Mouse (Mus musculus): Measurements from ENCODE around the gene Snhg11. TPM values are rescaled to one million over a fixed set of nuclear protein-coding genes. Genes with fewer than 3 reads are reported as not detected.
"Not testable (repeated sequence)": the region's sequence is repeated elsewhere in the genome, so short reads cannot be mapped to it uniquely, and the experiment has no call there.

Gene Snhg11
- polyA plus RNA-seq, 1 experiment from 2014 or later, result 814 TPM

- peaks cover 14% of the 10 kb centered on the region for H3K36me3 ChIP-seq (ENCODE audit: control insufficient read depth, insufficient read depth, low read length)
- H3K27ac ChIP-seq (ENCODE audit: low read depth, low read length), result no peak overlapping the region
- H3K4me3 ChIP-seq (ENCODE audit: low read length), result no peak overlapping the region
- H3K9ac ChIP-seq (ENCODE audit: low read depth, low read length), result no peak overlapping the region
- ATAC-seq, result peak; percentile 51
- H3K4me1 ChIP-seq (ENCODE audit: control insufficient read depth, insufficient read depth, low read depth, low read length), result peaks cover 22% of the 10 kb centered on the region
- H3K27me3 ChIP-seq (replicated peaks; ENCODE audit: control insufficient read depth, insufficient read depth, low read length), result no peaks in the 10 kb centered on the region
- H3K4me2 ChIP-seq (ENCODE audit: low read length), result peak overlapping the region; percentile 36
- no peaks in the 10 kb centered on the region for H3K9me3 ChIP-seq (ENCODE audit: control insufficient read depth, low read length)
- 42% methylated on average over 13 of the region's 13 CpGs for WGBS
These were observed 4.1 kb downstream of the Snhg11 start for GRCm38 (mm10) chr2:158379354-158380078.

- no peak overlapping the region for H3K4me3 ChIP-seq (ENCODE audit: low read length)
- no peak overlapping the region for H3K4me2 ChIP-seq (ENCODE audit: low read length)
- peaks cover 6% of the 10 kb centered on the region for H3K36me3 ChIP-seq (ENCODE audit: control insufficient read depth, insufficient read depth, low read length)
- no peak overlapping the region for H3K9ac ChIP-seq (ENCODE audit: low read depth, low read length)
- no peaks in the 10 kb centered on the region for H3K27me3 ChIP-seq (replicated peaks; ENCODE audit: control insufficient read depth, insufficient read depth, low read length)
- ATAC-seq, result no peak
- WGBS, result 44% methylated on average over 8 of the region's 8 CpGs
- no peaks in the 10 kb centered on the region for H3K9me3 ChIP-seq (ENCODE audit: control insufficient read depth, low read length)
- no peaks in the 10 kb centered on the region for H3K4me1 ChIP-seq (ENCODE audit: control insufficient read depth, insufficient read depth, low read depth, low read length)
- no peak overlapping the region for H3K27ac ChIP-seq (ENCODE audit: low read depth, low read length)
These were observed 10.6 kb downstream of the Snhg11 start for GRCm38 (mm10) chr2:158386072-158386471.

DNA sequence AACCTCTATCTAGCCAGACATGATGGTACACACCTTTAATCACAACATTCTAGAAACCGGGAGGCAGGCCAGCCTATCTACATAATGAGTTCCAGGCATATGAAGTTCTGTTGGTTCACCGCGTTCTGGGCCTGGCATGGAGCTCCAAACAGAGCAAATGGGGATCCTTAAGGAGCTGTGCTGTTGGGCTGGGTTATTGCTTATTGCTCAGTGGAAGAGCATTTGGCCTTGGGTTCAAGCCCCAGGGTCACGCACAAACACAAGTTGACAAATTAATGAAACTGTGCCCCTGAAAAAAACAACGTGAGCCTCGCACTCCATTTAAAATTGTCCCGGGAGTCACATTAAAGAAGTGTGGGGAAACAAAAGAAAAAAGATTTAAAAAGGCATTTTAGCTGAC, 14.0 kb downstream of the Snhg11 start:
- Histone ChIP-seq H3K27ac (ENCODE audit: low read depth, low read length) (no peak overlapping the region), H3K27me3 (replicated peaks; ENCODE audit: control insufficient read depth, insufficient read depth, low read length) (no peaks in the 10 kb centered on the region), H3K36me3 (ENCODE audit: control insufficient read depth, insufficient read depth, low read length) (peaks cover under 1% of the 10 kb centered on the region), H3K4me3 (ENCODE audit: low read length) (no peak overlapping the region), H3K4me2 (ENCODE audit: low read length) (no peak overlapping the region), H3K4me1 (ENCODE audit: control insufficient read depth, insufficient read depth, low read depth, low read length) (no peaks in the 10 kb centered on the region), H3K9me3 (ENCODE audit: control insufficient read depth, low read length) (no peaks in the 10 kb centered on the region), H3K9ac (ENCODE audit: low read depth, low read length) (no peak overlapping the region)
- ATAC-seq, result no peak
- 90% methylated on average over 7 of the region's 7 CpGs for WGBS

GRCm38 (mm10) chr2:158396369-158396768, 20.9 kb downstream of the Snhg11 start:
- H3K4me2 ChIP-seq (ENCODE audit: low read length), result no peak overlapping the region
- H3K36me3 ChIP-seq (ENCODE audit: control insufficient read depth, insufficient read depth, low read length), result no peaks in the 10 kb centered on the region
- WGBS, result 82% methylated on average over 6 of the region's 6 CpGs
- no peak for ATAC-seq
- no peak overlapping the region for H3K27ac ChIP-seq (ENCODE audit: low read depth, low read length)
- H3K27me3 ChIP-seq (replicated peaks; ENCODE audit: control insufficient read depth, insufficient read depth, low read length), result no peaks in the 10 kb centered on the region
- H3K4me3 ChIP-seq (ENCODE audit: low read length), result no peak overlapping the region
- no peaks in the 10 kb centered on the region for H3K4me1 ChIP-seq (ENCODE audit: control insufficient read depth, insufficient read depth, low read depth, low read length)
- no peak overlapping the region for H3K9ac ChIP-seq (ENCODE audit: low read depth, low read length)
- H3K9me3 ChIP-seq (ENCODE audit: control insufficient read depth, low read length), result no peaks in the 10 kb centered on the region

DNA sequence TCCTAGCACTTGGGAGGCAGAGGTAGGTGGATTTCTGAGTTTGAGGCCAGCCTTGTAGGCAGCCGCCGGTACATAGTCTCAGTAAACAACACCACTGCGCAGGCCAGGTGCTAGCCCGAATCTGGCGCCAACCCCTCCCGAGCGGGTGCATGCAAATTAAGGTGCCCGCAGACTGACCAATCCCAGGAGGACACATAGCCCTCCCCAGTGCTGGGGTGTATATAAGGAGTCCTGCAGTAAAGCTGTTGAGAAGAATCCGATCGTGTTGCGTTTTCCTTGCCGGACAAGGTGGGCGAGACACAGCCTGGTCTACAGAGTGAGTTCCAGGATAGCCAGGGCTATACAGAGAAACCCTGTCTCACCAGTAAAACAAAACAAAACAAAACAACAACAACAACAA, 21.7 kb downstream of the Snhg11 start:
- 71% methylated on average over 13 of the region's 13 CpGs for WGBS
- not testable (repeated sequence) for H3K36me3 ChIP-seq (ENCODE audit: control insufficient read depth, insufficient read depth, low read length); H3K4me3 ChIP-seq (ENCODE audit: low read length)

GRCm38 (mm10) chr2:158402915-158403314, 27.5 kb downstream of the Snhg11 start:
- Histone ChIP-seq H3K9ac (ENCODE audit: low read depth, low read length) (no peak overlapping the region), H3K27ac (ENCODE audit: low read depth, low read length) (no peak overlapping the region), H3K27me3 (replicated peaks; ENCODE audit: control insufficient read depth, insufficient read depth, low read length) (no peaks in the 10 kb centered on the region), H3K4me3 (ENCODE audit: low read length) (no peak overlapping the region), H3K4me2 (ENCODE audit: low read length) (no peak overlapping the region), H3K4me1 (ENCODE audit: control insufficient read depth, insufficient read depth, low read depth, low read length) (no peaks in the 10 kb centered on the region), H3K9me3 (ENCODE audit: control insufficient read depth, low read length) (no peaks in the 10 kb centered on the region), H3K36me3 (ENCODE audit: control insufficient read depth, insufficient read depth, low read length) (no peaks in the 10 kb centered on the region)
- no peak for ATAC-seq
- 87% methylated on average over 7 of the region's 7 CpGs for WGBS

More for the DNA sequence above, 21.7 kb downstream of the Snhg11 start:
- H3K27ac ChIP-seq (ENCODE audit: low read depth, low read length); H3K27me3 ChIP-seq (replicated peaks; ENCODE audit: control insufficient read depth, insufficient read depth, low read length); ATAC-seq; H3K4me1 ChIP-seq (ENCODE audit: control insufficient read depth, insufficient read depth, low read depth, low read length); H3K9me3 ChIP-seq (ENCODE audit: control insufficient read depth, low read length); H3K4me2 ChIP-seq (ENCODE audit: low read length); H3K9ac ChIP-seq (ENCODE audit: low read depth, low read length): not testable (repeated sequence)

DNA sequence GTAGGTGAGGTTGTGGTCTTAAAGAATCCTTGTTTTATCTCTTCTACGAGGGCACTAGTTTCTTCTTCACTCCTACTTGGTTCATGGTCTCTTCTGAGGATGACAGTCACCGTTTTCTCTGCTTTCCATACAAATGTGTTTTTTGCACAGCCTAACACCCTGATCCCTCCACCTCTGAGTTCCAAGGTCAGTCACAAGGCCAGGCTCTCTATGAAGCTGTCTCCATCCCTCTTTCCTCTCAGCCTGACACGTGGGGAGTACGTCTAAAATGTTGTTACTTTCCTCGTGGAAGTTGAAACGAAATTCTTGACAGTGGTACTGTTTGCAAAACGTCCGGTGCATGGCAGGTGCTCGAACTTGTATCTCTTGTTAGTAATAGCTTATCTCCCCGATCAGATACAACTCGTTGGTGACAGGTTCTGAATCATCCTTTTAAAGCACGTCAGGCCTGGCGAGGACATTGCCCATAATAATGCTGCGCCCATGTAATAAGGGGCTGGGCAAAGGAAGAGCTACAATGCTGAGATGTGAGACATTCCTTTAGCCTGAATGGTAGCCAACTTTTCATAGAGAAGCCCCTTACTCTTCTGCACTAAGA, 33.7 kb downstream of the Snhg11 start:
- no peak; the same call in 1 of the 2 replicates for ATAC-seq
- Histone ChIP-seq H3K36me3 (ENCODE audit: control insufficient read depth, insufficient read depth, low read length) (no peaks in the 10 kb centered on the region), H3K4me3 (ENCODE audit: low read length) (peak overlapping the region; percentile 70), H3K4me2 (ENCODE audit: low read length) (peak overlapping the region; percentile 62), H3K9ac (ENCODE audit: low read depth, low read length) (peak overlapping the region; percentile 56), H3K9me3 (ENCODE audit: control insufficient read depth, low read length) (no peaks in the 10 kb centered on the region), H3K27me3 (replicated peaks; ENCODE audit: control insufficient read depth, insufficient read depth, low read length) (no peaks in the 10 kb centered on the region), H3K27ac (ENCODE audit: low read depth, low read length) (peak overlapping the region; percentile 64; the same call in 1 of the 2 replicates), H3K4me1 (ENCODE audit: control insufficient read depth, insufficient read depth, low read depth, low read length) (peaks cover 17% of the 10 kb centered on the region)
- 20% methylated on average over 14 of the region's 14 CpGs for WGBS

DNA sequence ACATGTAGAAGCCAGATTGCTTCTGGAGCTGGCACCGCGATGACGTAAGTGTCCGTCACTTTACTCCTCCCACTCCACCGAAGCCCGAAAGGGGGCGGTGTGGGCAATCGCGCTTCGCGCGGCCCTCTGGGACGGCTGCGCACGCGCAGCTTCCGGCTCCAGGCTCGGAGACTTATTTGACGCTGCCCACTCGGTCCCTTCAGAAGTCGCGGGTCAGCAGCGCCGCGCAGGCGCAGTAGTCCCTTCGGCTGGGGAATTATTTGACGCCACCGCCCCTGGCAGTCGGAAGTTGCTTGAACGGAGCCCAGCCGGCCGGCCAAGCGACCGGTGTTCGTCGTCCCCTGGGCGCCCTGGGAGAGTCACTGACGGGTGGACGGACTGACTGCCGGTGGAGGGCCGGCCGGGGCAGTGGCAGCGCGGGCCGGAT, 34.2 kb downstream of the Snhg11 start, which contains the start of gene Ralgapb:
TSS of gene Ralgapb (plus strand) at position 254 of the 427 bp plus-strand sequence.
- no peaks in the 10 kb centered on the region for H3K36me3 ChIP-seq (ENCODE audit: control insufficient read depth, insufficient read depth, low read length)
- H3K4me3 ChIP-seq (ENCODE audit: low read length), result peak within 1 kb of the TSS; percentile 70
- H3K4me1 ChIP-seq (ENCODE audit: control insufficient read depth, insufficient read depth, low read depth, low read length), result peaks cover 17% of the 10 kb centered on the region
- H3K4me2 ChIP-seq (ENCODE audit: low read length), result peak within 1 kb of the TSS; percentile 93
- H3K9ac ChIP-seq (ENCODE audit: low read depth, low read length), result peak within 1 kb of the TSS; percentile 97
- WGBS, result under 1% methylated on average over 46 of the region's 46 CpGs
- no peaks in the 10 kb centered on the region for H3K27me3 ChIP-seq (replicated peaks; ENCODE audit: control insufficient read depth, insufficient read depth, low read length)
- H3K9me3 ChIP-seq (ENCODE audit: control insufficient read depth, low read length), result no peaks in the 10 kb centered on the region
- peak within 1 kb of the TSS; percentile 94 for H3K27ac ChIP-seq (ENCODE audit: low read depth, low read length)
- peak; percentile 95 for ATAC-seq

All from hindbrain, embryonic 16.5 days (tissue).